Mouse (Mus musculus): Measurements from ENCODE around the gene Nfatc3. TPM values are rescaled to one million over a fixed set of nuclear protein-coding genes. Genes with fewer than 3 reads are reported as not detected.

Nfatc3 gene
- total RNA-seq, 2 experiments from 2014 or later: 12.1 to 13.4 TPM

DNA sequence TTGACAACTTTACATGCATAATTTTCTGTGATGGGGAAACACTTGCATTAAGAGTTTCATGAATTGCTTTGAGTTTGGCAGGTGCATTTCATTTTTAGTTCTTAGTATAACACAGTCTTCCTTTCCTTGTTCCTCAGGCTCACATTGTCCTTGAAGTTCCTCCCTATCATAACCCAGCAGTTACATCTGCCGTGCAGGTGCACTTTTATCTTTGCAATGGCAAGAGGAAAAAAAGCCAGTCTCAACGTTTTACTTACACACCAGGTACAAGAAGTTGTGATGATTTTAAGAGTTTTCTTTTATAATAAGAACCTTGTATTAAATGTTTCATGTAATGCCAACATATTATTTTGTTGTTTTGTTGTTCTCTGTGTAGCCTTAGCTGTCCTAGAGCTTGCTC, 45.2 kb downstream of the Nfatc3 start:
- intact Hi-C loops (cut with DNase I): no loop called here
- Histone ChIP-seq H3K4me3 (no peak overlapping the region), H3K27ac (no peak overlapping the region)
- no peak for TF ChIP-seq CTCF (IDR thresholded peaks at IDR 0.05)
- DNase-seq (ENCODE audit: extremely low spot score in 1 of 2, low spot score in 2 of 2): no peak

DNA sequence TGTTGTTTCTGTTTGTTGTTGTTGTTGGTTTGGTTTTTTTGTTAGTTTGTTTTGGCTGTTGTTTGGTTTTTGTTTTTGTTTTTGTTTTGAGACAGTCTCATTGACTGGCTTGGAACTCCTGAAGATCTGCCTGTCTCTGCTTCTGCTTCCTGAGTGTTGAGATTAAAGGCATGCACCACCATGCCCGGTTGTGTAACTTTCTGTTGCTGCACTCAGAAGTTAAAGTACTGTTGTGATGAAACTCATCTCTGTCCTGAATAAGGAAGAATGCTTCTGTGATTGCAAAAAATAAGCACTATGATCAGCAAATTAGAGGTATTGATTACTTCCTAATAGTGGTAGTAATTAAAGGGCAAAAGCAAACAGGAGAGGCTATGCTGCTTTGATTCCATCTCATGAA, 47.6 kb downstream of the Nfatc3 start:
- intact Hi-C loops (cut with DNase I): no loop called here
- no peak for TF ChIP-seq CTCF (IDR thresholded peaks at IDR 0.05)
- H3K4me3 ChIP-seq: no peak overlapping the region
- H3K27ac ChIP-seq: no peak overlapping the region
- DNase-seq (ENCODE audit: extremely low spot score in 1 of 2, low spot score in 2 of 2): no peak

DNA sequence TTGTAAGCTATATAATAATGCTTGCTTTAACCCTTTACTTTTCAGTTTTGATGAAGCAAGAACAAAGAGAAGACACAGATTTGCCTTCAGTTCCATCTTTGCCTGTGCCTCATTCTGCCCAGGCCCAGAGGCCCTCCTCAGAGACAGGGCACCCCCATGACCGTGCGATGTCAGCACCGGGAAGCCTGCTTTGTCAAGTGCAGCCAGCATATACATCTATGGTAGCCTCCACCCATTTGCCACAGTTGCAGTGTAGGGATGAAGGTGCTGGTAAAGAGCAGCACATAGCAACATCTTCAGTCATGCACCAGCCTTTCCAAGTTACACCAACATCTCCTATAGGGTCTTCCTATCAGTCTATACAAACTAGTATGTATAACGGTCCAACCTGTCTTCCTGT, 49.4 kb downstream of the Nfatc3 start:
- no peak overlapping the region for H3K4me3 ChIP-seq
- no peak overlapping the region for H3K27ac ChIP-seq
- TF ChIP-seq CTCF (IDR thresholded peaks at IDR 0.05): no peak
- peak in 1 of 2 experiments; percentile 29 for DNase-seq (ENCODE audit: extremely low spot score in 1 of 2, low spot score in 2 of 2)
- intact Hi-C loops (cut with DNase I): loop anchor here (1.0 kb wide), 2 partner anchors 9 to 20 kb away; no protein-coding TSS in a partner anchor

DNA sequence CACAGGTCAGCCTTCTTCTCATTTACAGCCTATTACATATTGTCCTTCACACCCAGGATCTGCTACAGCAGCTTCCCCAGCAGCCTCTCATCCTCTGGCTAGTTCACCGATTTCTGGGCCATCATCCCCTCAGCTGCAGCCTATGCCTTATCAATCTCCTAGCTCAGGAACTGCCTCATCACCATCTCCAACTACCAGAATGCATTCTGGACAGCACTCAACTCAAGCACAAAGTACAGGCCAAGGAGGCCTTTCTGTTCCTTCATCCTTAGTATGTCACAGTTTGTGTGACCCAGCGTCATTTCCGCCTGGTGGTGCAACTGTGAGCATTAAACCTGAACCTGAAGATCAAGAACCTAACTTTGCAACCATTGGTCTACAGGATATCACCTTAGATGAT, 50.1 kb downstream of the Nfatc3 start:
- Histone ChIP-seq H3K4me3 (no peak overlapping the region), H3K27ac (no peak overlapping the region)
- DNase-seq (ENCODE audit: extremely low spot score in 1 of 2, low spot score in 2 of 2): no peak
- intact Hi-C loops (cut with DNase I): loop anchor here (1.0 kb wide), 2 partner anchors 9 to 20 kb away; no protein-coding TSS in a partner anchor
- TF ChIP-seq CTCF (IDR thresholded peaks at IDR 0.05): no peak

DNA sequence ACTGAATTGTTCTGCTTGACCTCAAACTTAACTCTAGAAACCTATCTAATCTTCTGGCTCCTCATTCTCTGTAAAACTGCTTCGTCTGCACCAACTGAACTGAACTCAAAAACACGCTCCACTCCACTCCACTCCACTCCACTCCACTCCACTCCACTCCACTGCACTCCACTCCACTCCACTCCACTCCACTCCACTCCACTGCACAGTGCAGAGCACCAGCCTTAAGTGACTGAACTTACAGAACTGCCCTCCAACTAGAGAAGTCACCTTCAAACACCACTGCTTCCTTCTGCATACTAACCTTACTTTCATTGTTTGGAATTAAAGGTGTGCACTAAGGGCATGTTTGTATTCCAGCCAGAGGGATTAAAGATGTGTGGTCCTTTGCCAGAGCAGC, 53.4 kb downstream of the Nfatc3 start:
- Histone ChIP-seq H3K4me3 (no peak overlapping the region), H3K27ac (no peak overlapping the region)
- intact Hi-C loops (cut with DNase I): no loop called here
- no peak for DNase-seq (ENCODE audit: extremely low spot score in 1 of 2, low spot score in 2 of 2)
- no peak for TF ChIP-seq CTCF (IDR thresholded peaks at IDR 0.05)

DNA sequence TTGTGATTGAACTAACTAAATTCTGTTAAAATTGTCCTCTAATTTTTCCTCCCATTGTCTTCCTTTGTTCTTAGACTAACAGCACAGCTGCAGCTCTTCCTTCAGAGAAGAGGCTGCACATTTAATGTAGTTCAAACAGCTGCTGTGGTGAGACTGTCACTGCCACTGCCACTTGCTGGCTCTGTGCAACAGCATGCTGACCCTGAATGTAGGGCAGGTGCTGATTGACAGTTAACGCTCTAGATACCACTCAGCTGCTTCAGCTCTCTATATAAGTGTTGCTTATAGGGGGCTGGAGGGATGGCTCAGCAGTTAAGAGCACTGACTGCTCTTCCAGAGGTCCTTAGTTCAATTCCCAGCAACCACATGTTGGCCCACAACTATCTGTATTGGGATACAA, 53.9 kb downstream of the Nfatc3 start:
- no peak for TF ChIP-seq CTCF (IDR thresholded peaks at IDR 0.05)
- no peak for DNase-seq (ENCODE audit: extremely low spot score in 1 of 2, low spot score in 2 of 2)
- intact Hi-C loops (cut with DNase I): no loop called here
- H3K4me3 ChIP-seq: no peak overlapping the region
- no peak overlapping the region for H3K27ac ChIP-seq

DNA sequence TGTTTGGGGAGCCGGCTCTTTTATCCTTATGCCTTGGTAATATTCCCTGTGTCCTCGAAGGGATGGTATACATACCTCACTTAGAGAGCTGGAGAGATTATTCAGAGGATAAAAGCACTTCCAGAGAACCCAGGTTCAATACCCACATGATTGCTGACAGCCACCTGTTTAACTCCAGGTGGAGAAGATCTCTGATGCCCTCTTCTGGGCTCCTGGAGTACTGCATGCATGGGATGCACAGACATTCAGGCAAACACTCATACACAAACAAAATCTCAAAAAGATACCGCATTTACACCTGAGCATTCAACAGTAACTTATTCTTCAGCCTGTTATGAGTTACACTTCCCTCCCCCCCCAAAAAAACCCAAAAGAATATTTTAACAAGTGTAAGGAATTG, 57.3 kb downstream of the Nfatc3 start:
- H3K27ac ChIP-seq: no peak overlapping the region
- TF ChIP-seq CTCF (IDR thresholded peaks at IDR 0.05): peak; percentile 53
- no peak overlapping the region for H3K4me3 ChIP-seq
- intact Hi-C loops (cut with DNase I): no loop called here
- no peak for DNase-seq (ENCODE audit: extremely low spot score in 1 of 2, low spot score in 2 of 2)

DNA sequence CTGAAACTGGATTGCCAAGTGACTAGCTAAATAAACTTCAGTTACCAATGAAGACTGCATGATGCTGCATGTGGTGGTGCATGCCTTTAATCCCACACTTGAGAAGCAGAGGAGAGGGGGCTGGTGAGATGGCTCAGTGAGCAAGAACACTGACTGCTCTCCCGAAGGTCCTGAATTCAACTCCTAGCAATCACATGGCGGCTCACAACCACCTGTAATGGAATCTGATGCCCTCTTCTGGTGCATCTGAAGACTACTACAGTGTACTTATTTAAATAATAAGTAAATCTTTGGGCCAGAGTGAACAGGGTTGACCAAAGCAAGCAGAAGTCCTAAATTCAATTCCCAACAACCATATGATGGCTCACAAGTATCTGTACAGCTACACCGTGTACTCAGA, 64.8 kb downstream of the Nfatc3 start:
- TF ChIP-seq CTCF (IDR thresholded peaks at IDR 0.05): no peak; the same call in 1 of the 2 replicates
- intact Hi-C loops (cut with DNase I): no loop called here
- no peak overlapping the region for H3K27ac ChIP-seq
- H3K4me3 ChIP-seq: no peak overlapping the region
- DNase-seq (ENCODE audit: extremely low spot score in 1 of 2, low spot score in 2 of 2): no peak

DNA sequence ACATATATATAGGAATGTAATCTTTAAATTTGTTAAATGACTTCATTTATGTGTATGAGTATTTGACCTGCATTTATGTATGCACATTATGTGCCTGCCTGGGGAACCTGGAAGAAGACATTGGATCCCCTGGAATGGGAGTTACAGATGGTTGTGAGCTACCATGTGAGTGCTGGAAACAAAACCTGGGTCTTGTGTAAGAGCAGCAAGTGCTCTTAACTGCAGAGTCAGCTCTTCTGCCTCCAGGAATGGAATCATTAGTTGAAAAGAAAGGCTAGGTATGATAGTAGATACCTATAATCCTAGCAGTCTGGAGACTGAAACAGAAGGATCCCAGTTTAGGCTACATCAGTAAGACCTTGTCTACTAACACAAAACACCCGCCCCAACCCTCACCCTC, 67.4 kb downstream of the Nfatc3 start:
- TF ChIP-seq CTCF (IDR thresholded peaks at IDR 0.05): no peak
- intact Hi-C loops (cut with DNase I): no loop called here
- no peak for DNase-seq (ENCODE audit: extremely low spot score in 1 of 2, low spot score in 2 of 2)

DNA sequence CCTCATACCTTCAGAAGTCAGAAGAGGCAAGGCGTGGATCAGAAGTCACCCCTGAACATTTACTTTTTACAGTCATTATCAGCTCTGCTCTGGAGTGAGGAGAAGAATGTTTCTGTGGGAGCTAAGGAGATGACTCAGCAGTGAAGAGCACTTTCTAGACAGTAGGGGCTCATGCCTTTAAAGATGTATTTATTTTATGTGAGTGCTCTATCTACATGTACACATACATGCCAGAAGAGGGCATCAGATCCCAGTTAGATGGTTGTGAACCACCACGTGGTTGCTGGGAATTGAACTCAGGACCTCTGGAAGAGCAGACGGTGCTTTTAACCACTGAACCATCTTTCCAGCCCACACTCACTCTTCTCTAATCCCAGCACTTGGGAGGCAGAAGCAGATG, 68.4 kb downstream of the Nfatc3 start:
- intact Hi-C loops (cut with DNase I): no loop called here
- Histone ChIP-seq H3K27ac (no peak overlapping the region), H3K4me3 (no peak overlapping the region)
- no peak for TF ChIP-seq CTCF (IDR thresholded peaks at IDR 0.05)
- DNase-seq (ENCODE audit: extremely low spot score in 1 of 2, low spot score in 2 of 2): no peak

More for the DNA sequence above, 67.4 kb downstream of the Nfatc3 start:
- H3K27ac ChIP-seq: no peak overlapping the region
- H3K4me3 ChIP-seq: no peak overlapping the region

DNA sequence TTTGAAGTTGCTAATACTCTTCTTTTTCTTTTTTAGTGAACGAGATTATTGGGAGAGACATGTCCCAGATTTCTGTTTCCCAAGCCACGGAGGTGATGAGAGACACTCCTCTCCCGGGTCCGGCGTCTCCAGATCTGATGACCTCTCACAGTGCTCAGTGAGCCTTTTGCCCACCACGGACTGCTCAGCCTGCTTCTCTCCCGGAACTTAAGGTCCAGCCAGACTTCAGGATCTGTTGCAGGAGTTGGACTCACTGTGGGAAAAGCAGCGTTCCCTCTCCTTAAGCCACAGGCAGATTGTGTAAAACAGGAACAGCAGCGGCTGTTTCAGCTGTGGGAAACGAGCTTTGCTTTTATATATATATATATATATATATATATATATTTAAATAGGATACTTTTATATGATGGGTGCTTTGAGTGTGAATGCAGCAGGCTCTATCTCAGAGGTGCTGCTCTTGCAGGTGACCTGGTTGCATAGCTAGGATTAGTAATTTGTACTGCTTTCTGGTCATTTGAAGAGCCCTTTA, 69.3 kb downstream of the Nfatc3 start:
- no peak for TF ChIP-seq CTCF (IDR thresholded peaks at IDR 0.05)
- intact Hi-C loops (cut with DNase I): loop anchor here (1.0 kb wide), 1 partner anchor 20 kb away; no protein-coding TSS in a partner anchor
- no peak for DNase-seq (ENCODE audit: extremely low spot score in 1 of 2, low spot score in 2 of 2)
- Histone ChIP-seq H3K27ac (no peak overlapping the region), H3K4me3 (no peak overlapping the region)

DNA sequence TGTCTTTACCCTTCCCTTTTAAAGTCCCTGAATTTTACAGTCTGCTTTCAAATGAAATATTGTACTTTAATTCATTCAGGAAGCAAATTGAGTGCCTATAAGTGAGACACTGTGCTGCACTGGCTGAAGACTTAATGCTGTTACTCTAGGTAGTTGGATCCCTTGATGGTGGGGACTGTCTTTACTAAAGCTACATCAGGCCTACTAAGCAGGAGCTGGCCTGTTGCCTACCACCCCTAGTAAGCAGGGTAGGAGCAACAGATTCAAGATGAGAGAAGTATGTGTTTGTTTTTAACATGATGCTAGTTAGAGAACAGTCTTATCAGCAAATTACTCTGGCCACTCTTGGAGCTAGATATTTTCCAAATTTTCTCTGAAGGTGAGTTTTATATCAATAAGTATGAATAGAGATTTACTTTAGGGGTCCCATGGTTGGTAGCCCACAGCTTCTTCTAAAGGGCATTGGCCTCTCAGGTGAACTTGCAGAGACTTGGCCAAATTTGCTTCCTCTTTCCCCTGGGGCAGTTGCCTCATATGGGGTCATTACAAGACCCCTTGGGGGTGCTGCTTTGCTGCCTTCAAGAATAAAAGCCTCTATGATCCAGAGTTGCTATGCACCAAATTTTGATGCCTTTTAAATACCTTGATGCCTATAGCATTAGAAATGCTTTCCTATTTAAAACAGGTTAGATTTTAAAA, 70.7 kb downstream of the Nfatc3 start:
- Histone ChIP-seq H3K27ac (no peak overlapping the region), H3K4me3 (no peak overlapping the region)
- TF ChIP-seq CTCF (IDR thresholded peaks at IDR 0.05): no peak
- DNase-seq (ENCODE audit: extremely low spot score in 1 of 2, low spot score in 2 of 2): no peak
- intact Hi-C loops (cut with DNase I): no loop called here

DNA sequence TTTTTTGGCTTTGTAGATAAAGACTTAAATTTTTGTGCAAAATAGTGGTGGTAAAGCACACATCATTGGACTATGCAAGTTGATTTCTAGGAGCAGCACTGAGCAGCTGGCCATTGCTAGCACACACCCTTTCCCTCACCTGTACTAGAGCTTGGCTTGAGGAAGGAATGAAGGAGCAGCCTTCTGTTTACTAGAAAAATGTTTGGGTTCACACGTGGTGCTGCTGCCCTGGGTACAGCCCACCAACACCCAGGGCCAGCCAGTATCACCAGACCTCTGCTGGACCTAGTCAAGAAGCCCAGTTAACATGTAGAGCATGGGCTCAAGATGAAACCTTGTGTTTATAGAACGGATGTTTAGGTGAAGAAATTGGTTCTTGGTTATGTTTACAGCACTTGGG, 71.4 kb downstream of the Nfatc3 start:
- Histone ChIP-seq H3K27ac (no peak overlapping the region), H3K4me3 (no peak overlapping the region)
- DNase-seq (ENCODE audit: extremely low spot score in 1 of 2, low spot score in 2 of 2): no peak
- TF ChIP-seq CTCF (IDR thresholded peaks at IDR 0.05): no peak
- intact Hi-C loops (cut with DNase I): no loop called here
